Mouse (Mus musculus) ovary, adult 2 months (tissue): ENCODE results near the gene Rtn2. TPM values are rescaled to one million over a fixed set of nuclear protein-coding genes. Genes with fewer than 3 reads are reported as not detected.

Experiments
- polyA plus RNA-seq: library from polyadenylated mRNA; depleted of rRNA; stranded (reverse); fragments of >200 nt; gene quantifications from 2 replicates; pipeline ENCODE4 v1.2.3, GENCODE M21; 2012; rRNA removed

The Rtn2 gene
- 31.9 and 40.5 TPM in 2 replicates for polyA plus RNA-seq

GRCm38 (mm10) chr7:19282385-19282784 is at the start of gene Rtn2:
TSS of gene Rtn2 (plus strand) at chr7:19282624.

GRCm38 (mm10) chr7:19271238-19272172 is 10.9 kb upstream of the Rtn2 start, which contains the start of gene Vasp:
TSS of gene Vasp (minus strand) at chr7:19271817.

GRCm38 (mm10) chr7:19279581-19280114 is 2.8 kb upstream of the Rtn2 start, which contains the start of gene Ppm1n:
TSS of gene Ppm1n (minus strand) at chr7:19280064.

GRCm38 (mm10) chr7:19309884-19310641 is 27.6 kb downstream of the Rtn2 start, which contains the start of gene Fosb:
TSS of gene Fosb (minus strand) at chr7:19310051.

GRCm38 (mm10) chr7:19344237-19344847 is 61.9 kb downstream of the Rtn2 start, which contains the start of gene Ercc1:
TSS of gene Ercc1 (plus strand) at chr7:19344778.

Other genes with a start within 250 kb of the Rtn2 start
- gene Rsph6a, start 227.9 kb upstream of the Rtn2 start, polyA plus RNA-seq = 0.09 TPM in 1 of 2 replicates, not detected in the other
- gene Dmwd, start 206.4 kb upstream of the Rtn2 start, polyA plus RNA-seq = 169 and 185 TPM in 2 replicates
- 478 and 584 TPM in 2 replicates for gene Dmpk, start 198.8 kb upstream of the Rtn2 start, polyA plus RNA-seq
- gene Six5, start 188.0 kb upstream of the Rtn2 start, polyA plus RNA-seq = 117 and 130 TPM in 2 replicates
- gene Gm4969, start 164.3 kb upstream of the Rtn2 start, polyA plus RNA-seq = 0.26 and 0.76 TPM in 2 replicates
- gene Fbxo46, start 162.8 kb upstream of the Rtn2 start, polyA plus RNA-seq = 16.2 and 18.5 TPM in 2 replicates
- 15.1 and 19.6 TPM in 2 replicates for gene Qpctl, start 133.3 kb upstream of the Rtn2 start, polyA plus RNA-seq
- 49.6 and 49.8 TPM in 2 replicates for gene Snrpd2, start 132.9 kb upstream of the Rtn2 start, polyA plus RNA-seq
- gene Gipr, start 116.5 kb upstream of the Rtn2 start, polyA plus RNA-seq = 0.46 and 0.69 TPM in 2 replicates
- gene Eml2, start 106.2 kb upstream of the Rtn2 start, polyA plus RNA-seq = 84.0 and 89.9 TPM in 2 replicates
- 11.0 and 12.7 TPM in 2 replicates for gene Gpr4, start 70.1 kb upstream of the Rtn2 start, polyA plus RNA-seq
- 40.3 and 44.6 TPM in 2 replicates for gene Opa3, start 54.3 kb upstream of the Rtn2 start, polyA plus RNA-seq
- 197 and 215 TPM in 2 replicates for gene Vasp, start 10.8 kb upstream of the Rtn2 start, polyA plus RNA-seq
- 0.18 and 0.25 TPM in 2 replicates for gene Ppm1n, start 2.6 kb upstream of the Rtn2 start, polyA plus RNA-seq
- 5.1 and 10.1 TPM in 2 replicates for gene Fosb, start 27.4 kb downstream of the Rtn2 start, polyA plus RNA-seq
- 35.4 and 52.6 TPM in 2 replicates for gene Ercc1, start 62.2 kb downstream of the Rtn2 start, polyA plus RNA-seq
- gene Cd3eap, start 76.9 kb downstream of the Rtn2 start, polyA plus RNA-seq = 10.1 and 12.5 TPM in 2 replicates
- 19.9 and 21.5 TPM in 2 replicates for gene Ppp1r13l, start 77.1 kb downstream of the Rtn2 start, polyA plus RNA-seq
- 99.9 and 104 TPM in 2 replicates for gene Ercc2, start 99.4 kb downstream of the Rtn2 start, polyA plus RNA-seq
- gene Klc3, start 121.5 kb downstream of the Rtn2 start, polyA plus RNA-seq = 11.6 and 13.6 TPM in 2 replicates
- gene Ckm, start 122.2 kb downstream of the Rtn2 start, polyA plus RNA-seq = 1.5 and 2.0 TPM in 2 replicates
- 56.2 and 68.8 TPM in 2 replicates for gene Mark4, start 176.2 kb downstream of the Rtn2 start, polyA plus RNA-seq
- gene Exoc3l2, start 180.7 kb downstream of the Rtn2 start, polyA plus RNA-seq = 14.5 and 14.7 TPM in 2 replicates
- 23.3 and 32.2 TPM in 2 replicates for gene Bloc1s3, start 225.7 kb downstream of the Rtn2 start, polyA plus RNA-seq
- 122 and 123 TPM in 2 replicates for gene Trappc6a, start 225.8 kb downstream of the Rtn2 start, polyA plus RNA-seq
- 1.3 and 1.9 TPM in 2 replicates for gene Nkpd1, start 235.2 kb downstream of the Rtn2 start, polyA plus RNA-seq